Comparison of ENCODE assay signal across 8 mouse cellular contexts in genomic region chr13:114987161-114987560, GRCm38 (mm10). TPM values are rescaled to one million over a fixed set of nuclear protein-coding genes. Genes with fewer than 3 reads are reported as not detected.
DNase-seq lines count a peak whose midpoint lies in the region; ATAC-seq and TF ChIP-seq lines count a peak whose summit lies in the region.

No protein-coding gene starts in this region.

- peak; percentile 89 for ATAC-seq in lung, postnatal 0 days
- no peak for ATAC-seq in erythroid progenitor cell, adult 5-6 weeks (replicated peaks; ENCODE audit: low FRiP score, poor library complexity, severe bottlenecking)
- no peak for ATAC-seq in activated CD4-positive, CD25-positive, alpha-beta regulatory T cell, adult 4 months

- WGBS in liver, adult 2 months, result 75% methylated on average over 2 of the region's 2 CpGs
- 49% methylated on average over 2 of the region's 2 CpGs for WGBS in lung, postnatal 0 days

- peak; percentile 42 for TF ChIP-seq CTCF in liver, adult 2 months (IDR thresholded peaks at IDR 0.05; ENCODE audit: low read depth, low read length)
- peak; percentile 62 for TF ChIP-seq CTCF in lung, postnatal 0 days (IDR thresholded peaks at IDR 0.05)

- no peaks in the 10 kb centered on the region for H3K27me3 ChIP-seq in liver, adult 2 months (ENCODE audit: control insufficient read depth, insufficient read depth, low read length)
- no peaks in the 10 kb centered on the region for H3K27me3 ChIP-seq in lung, postnatal 0 days (replicated peaks; ENCODE audit: insufficient read depth, low read length)

- no peak overlapping the region for H3K27ac ChIP-seq in liver, adult 2 months (replicated peaks; ENCODE audit: insufficient read depth, low read depth, low read length)
- H3K27ac ChIP-seq in lung, postnatal 0 days (ENCODE audit: low read length), result no peak overlapping the region

- no peak for TF ChIP-seq POLR2A in liver, adult 2 months (IDR thresholded peaks at IDR 0.05; ENCODE audit: extremely low read depth, insufficient read depth, low read length)

- peaks cover 3% of the 10 kb centered on the region; the same call in 1 of the 2 replicates for H3K4me1 ChIP-seq in liver, adult 2 months (ENCODE audit: control insufficient read depth, insufficient read depth, low read length)
- H3K4me1 ChIP-seq in lung, postnatal 0 days (ENCODE audit: insufficient read depth, low read depth, low read length), result no peaks in the 10 kb centered on the region

- H3K4me3 ChIP-seq in liver, adult 2 months (ENCODE audit: insufficient read depth, low read depth, low read length), result no peak overlapping the region
- no peak overlapping the region for H3K4me3 ChIP-seq in lung, postnatal 0 days (ENCODE audit: low read depth, low read length)

- H3K9me3 ChIP-seq in lung, postnatal 0 days (ENCODE audit: low read length), result no peaks in the 10 kb centered on the region

- no peak overlapping the region for H3K9ac ChIP-seq in liver, adult 2 months (ENCODE audit: low read depth, low read length)
- no peak overlapping the region for H3K9ac ChIP-seq in lung, postnatal 0 days (replicated peaks; ENCODE audit: low read depth)

- H3K4me2 ChIP-seq in lung, postnatal 0 days (replicated peaks; ENCODE audit: low read depth, low read length), result no peak overlapping the region

- intact Hi-C loops in heart, postnatal 10 days (cut with DNase I), result loop anchor here (2.0 to 5.0 kb wide), 3 partner anchors 114 to 1726 kb away; partner anchors contain the start of genes Gm49395 and Itga1

- H3K36me3 ChIP-seq in liver, adult 2 months (ENCODE audit: control insufficient read depth, insufficient read depth, low read length), result peaks cover 39% of the 10 kb centered on the region
- H3K36me3 ChIP-seq in lung, postnatal 0 days (ENCODE audit: insufficient read depth, low read length), result no peaks in the 10 kb centered on the region

- no peaks in the 10 kb centered on the region for H3K79me2 ChIP-seq in liver, adult 2 months (ENCODE audit: control insufficient read depth, insufficient read depth, low read length)

- TF ChIP-seq EP300 in lung, postnatal 0 days (IDR thresholded peaks at IDR 0.05), result peak; percentile 59; the same call in 1 of the 2 replicates

- peak; percentile 19 for DNase-seq in liver, adult 2 months (ENCODE audit: extremely low read depth, low read depth, low spot score)
- no peak for DNase-seq in liver
- peak; percentile 37 for DNase-seq in R1 (ENCODE audit: low read depth, low spot score)
- peak; percentile 71 to 83 for DNase-seq in heart, postnatal 10 days
- DNase-seq in lung, postnatal 0 days (ENCODE audit: low spot score), result peak; percentile 76
- DNase-seq in urinary bladder, adult 18-20 months (ENCODE audit: low spot score in 2 of 2), result no peak

RNA-seq across cellular contexts. Expression of gene Itga2, which starts 55.3 kb away (rescaled TPM):
- 0.07 and 0.09 TPM in 2 replicates for total RNA-seq in liver, adult 2 months (2014; rRNA removed)
- 0.01 TPM in 2 replicates for polyA plus RNA-seq in liver, adult 2 months (2012; rRNA removed)
- total RNA-seq in heart, postnatal 10 days (2021), result 1 to 10 TPM; 2.8 to 3.6 TPM
- 15.2 and 18.8 TPM in 2 replicates for polyA plus RNA-seq in lung, postnatal 0 days (2015; fragmentation: Nextera tagmentation; extraction: Ambion mirVana)
- not detected in 2 replicates for total RNA-seq in erythroid progenitor cell, adult 5-6 weeks (2015; ENCODE audit: low replicate concordance)
- 0.08 and 0.13 TPM in 2 replicates for total RNA-seq in erythroid progenitor cell, adult 5-6 weeks (2017; ENCODE audit: low replicate concordance)
- 1 to 10 TPM; 8.1 to 9.7 TPM for polyA plus RNA-seq in activated CD4-positive, CD25-positive, alpha-beta regulatory T cell, adult 4 months (2017; shearing (Covaris generic))

Comparison
In these comparisons a context has a peak if more than half of its experiments do, and no peak if none do; other contexts are left out.
1. DNase-seq: peak in liver, adult 2 months (single experiment), R1 (single experiment), heart, postnatal 10 days (2 of 2) and lung, postnatal 0 days (single experiment); none in liver (single experiment) and urinary bladder, adult 18-20 months (0 of 2).